Mouse (Mus musculus): ENCODE results near the gene Fbxl17.

DNA sequence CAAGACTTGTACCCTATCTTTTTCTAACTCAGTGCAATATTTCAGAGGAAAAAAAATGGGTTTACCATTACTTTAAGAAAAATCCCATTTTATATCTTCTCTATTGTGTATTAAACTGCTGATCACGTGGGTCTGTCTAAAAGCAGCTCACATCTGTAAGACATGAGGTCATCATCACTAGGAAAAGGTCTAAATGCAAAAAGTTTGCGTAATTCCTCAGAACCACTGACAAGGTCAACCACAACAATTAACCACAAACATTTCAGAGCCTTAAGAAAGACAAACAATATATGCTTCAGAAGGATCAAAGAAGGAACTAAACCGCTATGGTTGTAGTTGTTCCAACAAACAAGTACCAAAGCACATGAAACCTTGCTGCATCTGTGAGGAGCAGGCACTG is 143.6 kb downstream of the Fbxl17 start:
- TF ChIP-seq CTCF (IDR thresholded peaks at IDR 0.05 in 2 of 3, conservative IDR thresholded peaks at IDR 0.05 in 1 of 3; ENCODE audit: control insufficient read depth in 1 of 3, insufficient read depth in 1 of 3, low read depth in 2 of 3, low read length in 3 of 3, poor library complexity in 1 of 3, severe bottlenecking in 1 of 3) (no peak), POLR2AphosphoS5 (IDR thresholded peaks at IDR 0.05; ENCODE audit: borderline replicate concordance, low read depth, low read length) (no peak), BHLHE40 (IDR thresholded peaks at IDR 0.05; ENCODE audit: borderline replicate concordance, low read depth, low read length) (no peak), POLR2A (IDR thresholded peaks at IDR 0.05; ENCODE audit: control insufficient read depth in 1 of 2, insufficient read depth in 1 of 2, low read depth in 1 of 2, low read length in 2 of 2, poor library complexity in 1 of 2) (no peak), SIN3A (IDR thresholded peaks at IDR 0.05; ENCODE audit: low read length) (no peak), TAL1 (IDR thresholded peaks at IDR 0.05; ENCODE audit: low read length) (no peak)

Data from MEL (cell line).